In the genomic region with DNA sequence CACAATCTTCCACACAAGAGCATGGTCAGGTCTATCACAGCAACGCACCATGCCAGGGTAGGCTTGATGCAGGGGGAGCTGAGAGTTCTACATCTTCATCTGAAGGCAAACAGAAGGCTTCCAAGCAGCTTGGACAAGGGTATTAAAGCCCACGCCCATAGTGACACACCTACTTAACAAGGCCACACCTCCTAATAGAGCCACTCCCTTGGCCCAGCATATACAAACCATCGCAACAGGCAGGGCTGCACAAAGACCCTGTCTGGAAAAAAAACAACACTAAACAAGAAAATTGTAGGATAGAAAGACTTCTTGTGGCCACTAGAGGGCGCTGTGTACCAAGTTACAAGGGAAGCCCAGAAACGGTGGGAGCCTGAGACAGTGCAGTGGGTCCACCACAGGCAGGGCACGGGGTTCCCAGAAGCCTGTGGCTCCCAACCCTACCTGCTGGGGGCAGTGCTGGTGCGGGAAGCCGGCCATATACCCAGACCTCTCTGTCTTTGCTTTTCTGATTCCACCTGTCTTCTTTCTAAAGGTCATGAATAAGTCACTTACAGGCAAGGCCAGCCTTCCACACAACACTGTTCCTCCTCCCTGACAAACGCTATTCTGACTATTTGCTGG, we compare ENCODE assay signal across 8 mouse cellular contexts. TPM values are rescaled to one million over a fixed set of nuclear protein-coding genes. Genes with fewer than 3 reads are reported as not detected.
DNase-seq lines count a peak whose midpoint lies in the region; ATAC-seq and TF ChIP-seq lines count a peak whose summit lies in the region.

No protein-coding gene starts in this region.

- peak; percentile 91 for TF ChIP-seq CTCF in ES-Bruce4 (IDR thresholded peaks at IDR 0.05; ENCODE audit: low read depth, low read length)

- H3K9ac ChIP-seq in hindbrain, embryonic 11.5 days (ENCODE audit: low read depth, low read length) = no peak overlapping the region
- H3K9ac ChIP-seq in hindbrain, embryonic 12.5 days = no peak overlapping the region
- H3K9ac ChIP-seq in ES-Bruce4 (ENCODE audit: low read depth, poor library complexity, severe bottlenecking) = no peak overlapping the region
- H3K9ac ChIP-seq in heart, embryonic 16.5 days (ENCODE audit: low read length) = no peak overlapping the region
- no peak overlapping the region for H3K9ac ChIP-seq in liver, embryonic 16.5 days (ENCODE audit: low read depth, low read length)

- H3K27me3 ChIP-seq in hindbrain, embryonic 11.5 days (ENCODE audit: control insufficient read depth, insufficient read depth, low read length) = no peaks in the 10 kb centered on the region
- H3K27me3 ChIP-seq in hindbrain, embryonic 12.5 days = no peaks in the 10 kb centered on the region; the same call in 1 of the 2 replicates
- H3K27me3 ChIP-seq in ES-Bruce4 (ENCODE audit: control insufficient read depth, insufficient read depth, low read length, poor library complexity, severe bottlenecking) = no peaks in the 10 kb centered on the region
- no peaks in the 10 kb centered on the region for H3K27me3 ChIP-seq in heart, embryonic 16.5 days (ENCODE audit: control insufficient read depth, insufficient read depth, low read length)
- no peaks in the 10 kb centered on the region; the same call in 1 of the 2 replicates for H3K27me3 ChIP-seq in liver, embryonic 16.5 days (ENCODE audit: control insufficient read depth, insufficient read depth, low read depth, low read length)

- no peak overlapping the region for H3K27ac ChIP-seq in hindbrain, embryonic 11.5 days (ENCODE audit: low read depth, low read length)
- H3K27ac ChIP-seq in hindbrain, embryonic 12.5 days = no peak overlapping the region
- H3K27ac ChIP-seq in ES-Bruce4 (ENCODE audit: insufficient read depth, low read length) = no peak overlapping the region
- no peak overlapping the region for H3K27ac ChIP-seq in heart, embryonic 16.5 days (ENCODE audit: low read length)
- no peak overlapping the region for H3K27ac ChIP-seq in liver, embryonic 16.5 days (ENCODE audit: low read length)

- no peaks in the 10 kb centered on the region for H3K9me3 ChIP-seq in hindbrain, embryonic 11.5 days (ENCODE audit: control insufficient read depth, low read length)
- H3K9me3 ChIP-seq in hindbrain, embryonic 12.5 days (replicated peaks) = no peaks in the 10 kb centered on the region
- H3K9me3 ChIP-seq in ES-Bruce4 (replicated peaks; ENCODE audit: control insufficient read depth, insufficient read depth, low read length, poor library complexity, severe bottlenecking) = no peaks in the 10 kb centered on the region
- H3K9me3 ChIP-seq in heart, embryonic 16.5 days (replicated peaks; ENCODE audit: control insufficient read depth, low read length) = no peaks in the 10 kb centered on the region; the same call in 1 of the 2 replicates
- no peaks in the 10 kb centered on the region for H3K9me3 ChIP-seq in liver, embryonic 16.5 days (replicated peaks; ENCODE audit: control insufficient read depth, low read length)

- H3K36me3 ChIP-seq in hindbrain, embryonic 11.5 days (ENCODE audit: control insufficient read depth, insufficient read depth, low read length) = no peaks in the 10 kb centered on the region
- H3K36me3 ChIP-seq in hindbrain, embryonic 12.5 days = no peaks in the 10 kb centered on the region
- H3K36me3 ChIP-seq in ES-Bruce4 (ENCODE audit: control insufficient read depth, insufficient read depth, low read length, poor library complexity, severe bottlenecking) = no peaks in the 10 kb centered on the region
- H3K36me3 ChIP-seq in heart, embryonic 16.5 days (ENCODE audit: control insufficient read depth, insufficient read depth) = no peaks in the 10 kb centered on the region
- no peaks in the 10 kb centered on the region for H3K36me3 ChIP-seq in liver, embryonic 16.5 days (ENCODE audit: control insufficient read depth, insufficient read depth)

- H3K4me2 ChIP-seq in hindbrain, embryonic 11.5 days (replicated peaks; ENCODE audit: low read depth, low read length) = no peak overlapping the region
- no peak overlapping the region for H3K4me2 ChIP-seq in hindbrain, embryonic 12.5 days (replicated peaks)
- no peak overlapping the region for H3K4me2 ChIP-seq in heart, embryonic 16.5 days (ENCODE audit: low read depth, low read length)
- no peak overlapping the region for H3K4me2 ChIP-seq in liver, embryonic 16.5 days (ENCODE audit: low read depth, low read length)

- ATAC-seq in hindbrain, embryonic 11.5 days (ENCODE audit: low FRiP score) = no peak
- no peak for ATAC-seq in hindbrain, embryonic 12.5 days (ENCODE audit: low FRiP score)
- peak; percentile 52; the same call in 1 of the 2 replicates for ATAC-seq in heart, embryonic 16.5 days (replicated peaks; ENCODE audit: extremely low read depth, insufficient read depth, low FRiP score)
- ATAC-seq in liver, embryonic 16.5 days (ENCODE audit: low read depth) = peak; percentile 66

- H3K4me1 ChIP-seq in hindbrain, embryonic 11.5 days (replicated peaks; ENCODE audit: control insufficient read depth, insufficient read depth, low read length) = no peaks in the 10 kb centered on the region
- no peaks in the 10 kb centered on the region for H3K4me1 ChIP-seq in hindbrain, embryonic 12.5 days
- peaks cover 3% of the 10 kb centered on the region for H3K4me1 ChIP-seq in ES-Bruce4 (ENCODE audit: control insufficient read depth, insufficient read depth, low read length)
- H3K4me1 ChIP-seq in heart, embryonic 16.5 days (ENCODE audit: control insufficient read depth, insufficient read depth, low read length) = peaks cover 7% of the 10 kb centered on the region
- H3K4me1 ChIP-seq in liver, embryonic 16.5 days (ENCODE audit: control insufficient read depth, low read depth, low read length) = peaks cover 5% of the 10 kb centered on the region

- H3K4me3 ChIP-seq in hindbrain, embryonic 11.5 days (ENCODE audit: low read depth, low read length) = no peak overlapping the region
- H3K4me3 ChIP-seq in hindbrain, embryonic 12.5 days = no peak overlapping the region
- H3K4me3 ChIP-seq in ES-Bruce4 (ENCODE audit: low read depth, low read length) = no peak overlapping the region
- H3K4me3 ChIP-seq in heart, embryonic 16.5 days (ENCODE audit: low read length) = no peak overlapping the region
- H3K4me3 ChIP-seq in liver, embryonic 16.5 days (ENCODE audit: low read depth, low read length) = no peak overlapping the region

- peak; percentile 76 for DNase-seq in hindbrain, embryonic 11.5 days (ENCODE audit: low spot score)
- peak; percentile 64 for DNase-seq in brain, adult 2 months (ENCODE audit: low read depth, low spot score)
- DNase-seq in retina, postnatal 7 days (ENCODE audit: low read depth, low spot score) = peak; percentile 32
- DNase-seq in layer of hippocampus, adult 8-10 months (ENCODE audit: low spot score in 2 of 2) = no peak

- WGBS in hindbrain, embryonic 11.5 days = 23% methylated on average over 9 of the region's 9 CpGs
- WGBS in hindbrain, embryonic 12.5 days = 14% methylated on average over 9 of the region's 9 CpGs
- 20% methylated on average over 9 of the region's 9 CpGs for WGBS in heart, embryonic 16.5 days
- WGBS in liver, embryonic 16.5 days (ENCODE audit: insufficient replicate concordance) = 12% methylated on average over 9 of the region's 9 CpGs

- TF ChIP-seq EP300 in ES-Bruce4 (IDR thresholded peaks at IDR 0.05; ENCODE audit: insufficient read depth, low read depth, low read length) = peak; percentile 66

- no peak for TF ChIP-seq POLR2A in ES-Bruce4 (IDR thresholded peaks at IDR 0.05; ENCODE audit: insufficient read depth, low read length)

RNA-seq across cellular contexts. Expression of gene Lefty2, which starts 18.9 kb away (rescaled TPM):
- polyA plus RNA-seq in hindbrain, embryonic 11.5 days (2014; fragmentation: Nextera tagmentation; extraction: Ambion mirVana) = not detected in 2 replicates
- polyA plus RNA-seq in hindbrain, embryonic 12.5 days (2016; fragmentation: Nextera tagmentation; extraction: Ambion mirVana) = 0.08 TPM in 1 of 2 replicates, not detected in the other
- polyA plus RNA-seq in ES-Bruce4 (2011; ENCODE audit: insufficient read depth, insufficient read length, low read depth, missing spikeins) = 117 and 124 TPM in 2 replicates
- polyA plus RNA-seq in heart, embryonic 16.5 days (2015; fragmentation: Nextera tagmentation; extraction: Ambion mirVana) = 0.06 and 0.08 TPM in 2 replicates
- polyA plus RNA-seq in liver, embryonic 16.5 days (2015; fragmentation: Nextera tagmentation; extraction: Ambion mirVana) = not detected in 2 replicates
- 1 to 10 TPM in 2 of 4 experiments, under 1 TPM in 2; 0.68 to 3.4 (median 1.7) TPM for total RNA-seq in layer of hippocampus, adult 8-10 months (2022)

RNA-seq across cellular contexts. Expression of gene Sde2, which starts 23.0 kb away (rescaled TPM):
- 33.8 and 34.7 TPM in 2 replicates for polyA plus RNA-seq in hindbrain, embryonic 11.5 days (2014; fragmentation: Nextera tagmentation; extraction: Ambion mirVana)
- 35.6 and 39.7 TPM in 2 replicates for polyA plus RNA-seq in hindbrain, embryonic 12.5 days (2016; fragmentation: Nextera tagmentation; extraction: Ambion mirVana)
- 35.0 and 36.6 TPM in 2 replicates for polyA plus RNA-seq in ES-Bruce4 (2011; ENCODE audit: insufficient read depth, insufficient read length, low read depth, missing spikeins)
- polyA plus RNA-seq in heart, embryonic 16.5 days (2015; fragmentation: Nextera tagmentation; extraction: Ambion mirVana) = 22.2 and 28.6 TPM in 2 replicates
- 20.9 and 21.5 TPM in 2 replicates for polyA plus RNA-seq in liver, embryonic 16.5 days (2015; fragmentation: Nextera tagmentation; extraction: Ambion mirVana)
- 10 to 100 TPM; 22.3 to 24.9 (median 22.6) TPM for total RNA-seq in layer of hippocampus, adult 8-10 months (2022)

RNA-seq across cellular contexts. Expression of gene Pycr2, which starts 30.1 kb away (rescaled TPM):
- 81.2 and 88.5 TPM in 2 replicates for polyA plus RNA-seq in hindbrain, embryonic 11.5 days (2014; fragmentation: Nextera tagmentation; extraction: Ambion mirVana)
- polyA plus RNA-seq in hindbrain, embryonic 12.5 days (2016; fragmentation: Nextera tagmentation; extraction: Ambion mirVana) = 80.3 and 91.6 TPM in 2 replicates
- polyA plus RNA-seq in ES-Bruce4 (2011; ENCODE audit: insufficient read depth, insufficient read length, low read depth, missing spikeins) = 97.4 and 109 TPM in 2 replicates
- polyA plus RNA-seq in heart, embryonic 16.5 days (2015; fragmentation: Nextera tagmentation; extraction: Ambion mirVana) = 55.1 and 60.6 TPM in 2 replicates
- polyA plus RNA-seq in liver, embryonic 16.5 days (2015; fragmentation: Nextera tagmentation; extraction: Ambion mirVana) = 81.2 and 83.4 TPM in 2 replicates
- total RNA-seq in layer of hippocampus, adult 8-10 months (2022) = 10 to 100 TPM; 36.2 to 39.7 (median 39.3) TPM

Comparison
In these comparisons a context has a peak if more than half of its experiments do, and no peak if none do; other contexts are left out.
1. ATAC-seq: peak in heart, embryonic 16.5 days (single experiment) and liver, embryonic 16.5 days (single experiment); none in hindbrain, embryonic 11.5 days (single experiment) and hindbrain, embryonic 12.5 days (single experiment).
2. DNase-seq: peak in hindbrain, embryonic 11.5 days (single experiment), brain, adult 2 months (single experiment) and retina, postnatal 7 days (single experiment); none in layer of hippocampus, adult 8-10 months (0 of 2).
3. RNA of gene Lefty2, which starts 18.9 kb away (polyA plus RNA-seq): 117 to 124 TPM in ES-Bruce4; 0.06 to 0.08 TPM in heart, embryonic 16.5 days, 0.08 TPM in hindbrain, embryonic 12.5 days, not detected in hindbrain, embryonic 11.5 days and not detected in liver, embryonic 16.5 days; every median in the first group is over 100 times any median in the second.